Mouse (Mus musculus): ENCODE data around the gene Pigl.

The Pigl gene

DNA sequence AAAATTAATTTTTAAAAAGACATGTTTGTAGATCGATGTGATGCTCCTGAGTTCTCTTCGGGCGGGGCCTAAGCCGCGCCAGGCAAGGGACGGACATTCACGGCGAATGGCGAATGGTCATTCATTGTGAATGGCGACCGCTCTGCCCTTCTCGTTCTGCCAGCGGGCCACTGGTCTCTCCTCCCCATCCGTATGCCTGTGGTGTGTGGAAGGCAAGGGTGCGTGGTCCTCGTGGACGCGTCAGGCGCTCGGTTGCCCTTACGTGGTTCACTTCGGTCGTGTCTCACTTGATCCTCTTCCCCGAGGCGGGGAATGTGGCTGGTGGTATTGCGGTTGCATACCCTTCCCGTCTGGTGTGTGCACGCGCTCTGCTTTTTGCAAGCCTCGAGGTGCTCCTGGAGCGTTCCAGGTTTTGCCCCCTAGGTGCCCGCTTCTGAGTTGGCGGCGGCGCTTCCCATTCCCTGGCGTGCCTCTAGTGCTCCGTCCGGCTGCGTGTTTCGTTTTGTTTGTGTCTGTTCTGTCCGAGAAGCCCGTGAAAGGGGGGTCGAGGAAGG lies 102.3 kb downstream of the Pigl start:
- peak; percentile 23 for DNase-seq

DNA sequence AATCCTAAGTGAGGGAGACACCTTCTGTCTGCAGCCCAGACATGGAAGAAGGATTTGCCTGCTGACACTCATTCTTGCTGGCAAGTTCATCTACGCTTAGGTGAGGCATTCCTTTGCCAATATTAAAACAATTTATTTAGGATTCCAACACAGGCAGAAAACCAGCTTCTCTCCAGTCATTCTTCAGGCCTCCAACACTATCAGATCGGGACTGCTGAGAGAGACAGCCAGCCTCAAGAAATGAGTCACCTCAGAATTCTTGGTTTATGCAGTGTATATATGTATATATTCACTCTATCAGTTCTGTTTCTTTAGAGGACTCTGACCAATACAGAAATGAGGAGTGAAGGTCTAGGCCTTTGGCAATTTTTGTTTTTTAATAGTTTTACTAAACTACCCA lies 105.3 kb downstream of the Pigl start:
- DNase-seq: no peak

Measured in embryo, embryonic 11 days (tissue).